Mouse (Mus musculus): ENCODE data around the gene Ms4a6b.

- TF ChIP-seq POLR2A (IDR thresholded peaks at IDR 0.05; ENCODE audit: borderline replicate concordance, control insufficient read depth, low read depth, low read length) = no peak
- TF ChIP-seq CTCF (IDR thresholded peaks at IDR 0.05; ENCODE audit: control insufficient read depth, insufficient read depth, low read length) = no peak
Observed at GRCm38 (mm10) chr19:11554726-11555125, 38.4 kb downstream of the Ms4a6b start.
